Mouse (Mus musculus) myocyte (in vitro differentiated cells): ENCODE results near the gene Ssbp3.

Experiments
- CEBPB ChIP-seq: IDR thresholded peaks from 2 replicates; pipeline ENCODE4 v1.6.1; 2011; ENCODE audit warnings: mild to moderate bottlenecking, moderate library complexity; ENCODE audit not compliant: poor library complexity, insufficient read depth, severe bottlenecking
- E2F4 ChIP-seq: IDR thresholded peaks from one replicate; pipeline ENCODE4 v1.6.1; 2011; ENCODE audit warnings: mild to moderate bottlenecking, control low read depth, moderate library complexity; ENCODE audit not compliant: insufficient read depth
- MAX ChIP-seq: IDR thresholded peaks from one replicate; pipeline ENCODE4 v1.6.1; 2011; ENCODE audit warnings: low read depth, mild to moderate bottlenecking, control low read depth
- MYOD1 ChIP-seq, 3 experiments: IDR thresholded peaks; one replicate each; pipeline ENCODE4 v1.6.1; 2011; ENCODE audit warnings: control low read depth in 2 of 3, low read depth in 2 of 3, mild to moderate bottlenecking in 2 of 3, moderate library complexity in 1 of 3; ENCODE audit not compliant: insufficient read length in 2 of 3, control insufficient read depth in 1 of 3
- POLR2A ChIP-seq: IDR thresholded peaks from one replicate; pipeline ENCODE4 v1.6.1; 2011; ENCODE audit warnings: low read depth, mild to moderate bottlenecking, control low read depth, moderate library complexity; ENCODE audit not compliant: insufficient read length
- TCF12 ChIP-seq: IDR thresholded peaks from one replicate; pipeline ENCODE4 v1.6.1; 2011; ENCODE audit warnings: mild to moderate bottlenecking, control low read depth; ENCODE audit not compliant: poor library complexity, insufficient read depth, severe bottlenecking

- TF ChIP-seq POLR2A (no peak), MAX (no peak), TCF12 (no peak), E2F4 (no peak), MYOD1 (IDR thresholded peaks at IDR 0.05; ENCODE audit: control insufficient read depth in 1 of 3, insufficient read length in 2 of 3, low read depth in 2 of 3) (no peak), CEBPB (no peak)
Observed at GRCm38 (mm10) chr4:106985289-106985688, 74.8 kb downstream of the Ssbp3 start.
